Mouse (Mus musculus): ENCODE measurements around the gene Krtcap2.

GRCm38 (mm10) chr3:89271760-89272159, 26.0 kb downstream of the Krtcap2 start:
- TF ChIP-seq EP300 (IDR thresholded peaks at IDR 0.05) (no peak), CTCF (IDR thresholded peaks at IDR 0.05) (no peak)
